Mouse (Mus musculus) adrenal gland, postnatal 4 days (tissue): ENCODE results near the gene Jup. TPM values are rescaled to one million over a fixed set of nuclear protein-coding genes. Genes with fewer than 3 reads are reported as not detected.
A peak's percentile ranks its signal among the peaks of the same experiment; 100 is the strongest.
"Not testable (repeated sequence)": the region's sequence is repeated elsewhere in the genome, so short reads cannot be mapped to it uniquely, and the experiment has no call there.

ENCODE experiments used
- DNase-seq, 2 experiments: peaks; one replicate each; pipeline ENCODE4 v3.0.0; 2021 to 2022; ENCODE audit warnings: low spot score in 2 of 2, mixed read lengths in 2 of 2
- microRNA-seq: library from miRNA; unstranded; fragments of <30 nt; microRNA quantifications from one replicate; pipeline ENCODE4 v1.2.0, GENCODE M21; 2021
- total RNA-seq, 2 experiments: library from RNA; stranded (reverse); gene quantifications; 2 replicates each; pipeline ENCODE4 v1.2.3; 2021

Gene Jup
- total RNA-seq, 2 experiments from 2014 or later = 99.0 to 109 TPM

- not testable (repeated sequence) for DNase-seq
Measured at GRCm38 (mm10) chr11:100321479-100322305, 75.9 kb downstream of the Jup start.

- DNase-seq = not testable (repeated sequence)
Measured at GRCm38 (mm10) chr11:100320701-100321410, 76.7 kb downstream of the Jup start.

GRCm38 (mm10) chr11:100320172-100320630 lies 77.4 kb downstream of the Jup start:
- peak; percentile 79 to 94 for DNase-seq

GRCm38 (mm10) chr11:100319492-100320171 lies 77.9 kb downstream of the Jup start, which contains the start of gene Eif1:
Eif1 (plus strand) TSS chr11:100319885.
- DNase-seq = peak; percentile 99 to 100

Small RNA genes lying within 50 kb of the gene (microRNA-seq; reads per million reads assigned to microRNA genes)
- not detected for gene Gm27374

Other genes starting within 250 kb of the Jup start
- gene Krt19, start 249.1 kb downstream of the Jup start, total RNA-seq = 10 to 100 TPM; 11.1 to 12.7 TPM
- gene Krt9, start 204.5 kb downstream of the Jup start, total RNA-seq = under 1 TPM; 0.11 to 0.22 TPM
- under 1 TPM; 0.93 to 0.98 TPM for gene Krt14, start 190.2 kb downstream of the Jup start, total RNA-seq
- gene Krt16, start 148.9 kb downstream of the Jup start, total RNA-seq = not detected
- gene Krt17, start 136.7 kb downstream of the Jup start, total RNA-seq = under 1 TPM; 0.25 to 0.31 TPM
- not detected for gene Krt42, start 127.9 kb downstream of the Jup start, total RNA-seq
- gene Eif1, start 77.9 kb downstream of the Jup start, total RNA-seq = 100 to 1,000 TPM; 886 to 904 TPM
- not detected for gene Gast, start 63.4 kb downstream of the Jup start, total RNA-seq
- gene Hap1, start 41.6 kb downstream of the Jup start, total RNA-seq = 100 to 1,000 TPM; 106 to 110 TPM
- 10 to 100 TPM; 40.1 to 43.5 TPM for gene P3h4, start 17.1 kb upstream of the Jup start, total RNA-seq
- 10 to 100 TPM; 65.3 to 68.6 TPM for gene Fkbp10, start 17.9 kb upstream of the Jup start, total RNA-seq
- 10 to 100 TPM; 82.4 to 84.5 TPM for gene Nt5c3b, start 44.0 kb upstream of the Jup start, total RNA-seq
- 1 to 10 TPM; 1.5 to 2.1 TPM for gene Klhl10, start 44.2 kb upstream of the Jup start, total RNA-seq
- 10 to 100 TPM; 48.8 to 50.0 TPM for gene Klhl11, start 75.0 kb upstream of the Jup start, total RNA-seq
- 100 to 1,000 TPM; 420 to 464 TPM for gene Acly, start 130.2 kb upstream of the Jup start, total RNA-seq
- 1 to 10 TPM; 2.2 TPM for gene Ttc25, start 147.8 kb upstream of the Jup start, total RNA-seq
- 10 to 100 TPM; 49.5 to 51.3 TPM for gene Cnp, start 177.1 kb upstream of the Jup start, total RNA-seq
- 10 to 100 TPM; 49.5 to 50.0 TPM for gene Nkiras2, start 221.5 kb upstream of the Jup start, total RNA-seq
- 100 to 1,000 TPM; 296 to 306 TPM for gene Dnajc7, start 222.4 kb upstream of the Jup start, total RNA-seq